Mouse (Mus musculus) embryonic facial prominence, embryonic 15.5 days (tissue): Measurements from ENCODE around the gene Gm10277. TPM values are rescaled to one million over a fixed set of nuclear protein-coding genes. Genes with fewer than 3 reads are reported as not detected.

Experiments used
- ATAC-seq: fragments of 200-750 bp; cut with Nextera tagmentation; 2 replicates; pipeline ENCODE4 v1.8.0; 2017; ENCODE audit warnings: low read depth, moderate TSS enrichment; ENCODE audit not compliant: insufficient number of reproducible peaks, low FRiP score, low TSS enrichment
- H3K27ac ChIP-seq: fragments of 300-500 bp; sonication (generic); replicated peaks from 2 replicates; pipeline ENCODE4 v1.5.1; 2015; ENCODE audit warnings: mild to moderate bottlenecking, inconsistent platforms
- H3K27me3 ChIP-seq: fragments of 300-500 bp; sonication (generic); 2 replicates; pipeline ENCODE4 v1.6.1; 2015; ENCODE audit warnings: inconsistent platforms
- H3K36me3 ChIP-seq: fragments of 300-500 bp; sonication (generic); 2 replicates; pipeline ENCODE4 v1.6.1; 2015; ENCODE audit warnings: mild to moderate bottlenecking, inconsistent platforms
- H3K4me1 ChIP-seq: fragments of 300-500 bp; sonication (generic); 2 replicates; pipeline ENCODE4 v1.6.1; 2015; ENCODE audit warnings: inconsistent platforms
- H3K4me2 ChIP-seq: fragments of 300-500 bp; sonication (generic); replicated peaks from 2 replicates; pipeline ENCODE4 v1.6.1; 2015; ENCODE audit warnings: mild to moderate bottlenecking, inconsistent platforms
- H3K4me3 ChIP-seq: fragments of 300-500 bp; sonication (generic); replicated peaks from 2 replicates; pipeline ENCODE4 v1.5.1; 2015; ENCODE audit warnings: mild to moderate bottlenecking, inconsistent platforms
- H3K9ac ChIP-seq: fragments of 300-500 bp; sonication (generic); 2 replicates; pipeline ENCODE4 v1.6.1; 2015; ENCODE audit warnings: inconsistent platforms
- H3K9me3 ChIP-seq: fragments of 300-500 bp; sonication (generic); replicated peaks from 2 replicates; pipeline ENCODE4 v1.6.1; 2016; ENCODE audit warnings: inconsistent platforms
- WGBS: fragments of 180-500 bp; shearing (Covaris S2); methylation state at CpG from one replicate; pipeline ENCODE4 v1.1.7; 2015; 5-methylcytosine and 5-hydroxymethylcytosine counted together
- polyA plus RNA-seq: library from polyadenylated mRNA; unstranded; fragments of >200 nt; fragmentation: Nextera tagmentation; extraction: Ambion mirVana; gene quantifications from 2 replicates; pipeline ENCODE4 v1.2.1, GENCODE M21; 2015

Gene Gm10277
- polyA plus RNA-seq, 1 experiment from 2014 or later, result 1.4 TPM

DNA sequence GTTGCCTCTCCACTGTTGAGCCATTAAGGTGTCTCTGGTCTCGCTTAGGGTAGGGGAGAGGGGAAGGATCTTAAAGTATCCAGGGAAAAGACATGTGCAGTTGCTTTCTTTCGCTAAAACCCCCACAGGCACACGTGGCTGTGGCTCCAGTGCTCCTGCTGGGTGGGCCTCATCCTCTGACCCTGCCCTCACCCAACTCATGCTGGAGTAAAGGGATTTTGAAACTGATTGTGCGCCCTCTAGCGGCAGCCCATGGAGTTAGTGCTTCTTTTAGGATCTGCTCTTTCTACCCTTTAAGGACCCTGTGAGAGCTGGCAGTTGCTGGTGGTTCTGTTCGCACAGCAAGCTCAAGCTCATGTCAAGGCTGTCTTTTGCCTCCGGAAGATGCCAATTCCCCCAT is 35.2 kb upstream of the Gm10277 start:
- Histone ChIP-seq H3K36me3 (peaks cover 62% of the 10 kb centered on the region), H3K9me3 (no peaks in the 10 kb centered on the region), H3K4me3 (no peak overlapping the region), H3K27me3 (no peaks in the 10 kb centered on the region), H3K27ac (no peak overlapping the region), H3K4me1 (peaks cover 13% of the 10 kb centered on the region), H3K4me2 (no peak overlapping the region), H3K9ac (no peak overlapping the region)
- whole genome bisulfite sequencing, result 15% methylated on average over 7 of the region's 7 CpGs
- no peak for ATAC-seq

- 21% methylated on average over 8 of the region's 8 CpGs for WGBS
- ATAC-seq, result no peak
- no peaks in the 10 kb centered on the region for H3K27me3 ChIP-seq
- no peak overlapping the region for H3K4me2 ChIP-seq
- no peaks in the 10 kb centered on the region for H3K9me3 ChIP-seq
- peaks cover 13% of the 10 kb centered on the region for H3K4me1 ChIP-seq
- H3K9ac ChIP-seq, result no peak overlapping the region
- peaks cover 61% of the 10 kb centered on the region for H3K36me3 ChIP-seq
- no peak overlapping the region for H3K4me3 ChIP-seq
- H3K27ac ChIP-seq, result no peak overlapping the region
These were observed 34.1 kb upstream of the Gm10277 start for GRCm38 (mm10) chr11:77821648-77822047.

- no peak overlapping the region for H3K9ac ChIP-seq
- no peaks in the 10 kb centered on the region for H3K9me3 ChIP-seq
- 32% methylated on average over 3 of the region's 3 CpGs for WGBS
- ATAC-seq, result no peak
- H3K27me3 ChIP-seq, result no peaks in the 10 kb centered on the region
- no peak overlapping the region for H3K4me2 ChIP-seq
- no peak overlapping the region for H3K4me3 ChIP-seq
- H3K27ac ChIP-seq, result no peak overlapping the region
- no peaks in the 10 kb centered on the region for H3K4me1 ChIP-seq
- H3K36me3 ChIP-seq, result peaks cover 39% of the 10 kb centered on the region
These were observed 28.5 kb upstream of the Gm10277 start for GRCm38 (mm10) chr11:77816003-77816402.

DNA sequence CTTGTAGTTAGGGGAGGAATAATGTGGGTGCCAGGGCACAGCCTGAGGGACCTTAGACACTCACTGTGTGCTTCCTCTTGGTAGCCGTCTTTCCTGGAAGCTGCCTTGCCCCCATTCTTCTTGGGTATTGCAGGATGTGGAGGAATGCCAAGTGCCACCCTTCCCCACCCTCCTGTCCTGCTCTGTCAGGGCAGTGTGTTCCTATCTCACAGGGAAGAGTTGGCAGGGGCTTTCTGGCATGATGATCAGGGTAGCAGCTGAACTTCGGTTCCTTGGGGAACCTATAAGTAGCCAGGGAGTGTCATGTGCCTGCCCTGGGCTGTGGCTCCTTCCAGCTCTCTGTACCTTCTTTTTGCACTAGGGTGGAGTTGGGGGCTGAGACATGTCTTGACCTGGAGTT is 26.4 kb upstream of the Gm10277 start:
- no peak overlapping the region for H3K4me2 ChIP-seq
- 0 out of 2 replicates have a peak, but pooled peaks cover 2% of the 10 kb centered on the region for H3K4me1 ChIP-seq
- no peaks in the 10 kb centered on the region for H3K9me3 ChIP-seq
- ATAC-seq, result no peak
- H3K27me3 ChIP-seq, result no peaks in the 10 kb centered on the region
- no peak overlapping the region for H3K9ac ChIP-seq
- no peak overlapping the region for H3K27ac ChIP-seq
- peaks cover 20% of the 10 kb centered on the region for H3K36me3 ChIP-seq
- no peak overlapping the region for H3K4me3 ChIP-seq
- WGBS, result 67% methylated on average over 2 of the region's 2 CpGs

DNA sequence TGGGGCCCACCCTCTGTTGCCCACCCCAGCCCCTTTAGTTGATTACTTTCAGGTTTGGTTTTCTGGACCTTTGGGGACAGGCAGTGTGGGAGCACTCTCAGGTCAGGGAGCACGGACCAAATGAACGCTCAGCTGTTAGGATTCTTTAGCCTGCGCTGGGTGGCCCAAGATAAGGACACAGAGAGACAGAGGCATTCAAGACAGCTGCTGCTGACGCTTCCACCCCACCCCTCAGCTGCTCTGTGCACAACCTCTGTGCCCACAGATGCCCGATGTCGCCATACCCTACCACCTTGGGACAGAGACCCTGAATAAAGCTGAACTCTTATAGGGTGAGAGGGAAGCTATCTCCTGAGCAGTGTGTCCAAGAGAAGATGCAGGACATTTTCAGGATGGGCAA is 22.5 kb upstream of the Gm10277 start:
- H3K27me3 ChIP-seq, result no peaks in the 10 kb centered on the region
- 0 out of 2 replicates have a peak, but pooled peaks cover 6% of the 10 kb centered on the region for H3K36me3 ChIP-seq
- no peak overlapping the region for H3K27ac ChIP-seq
- H3K4me3 ChIP-seq, result no peak overlapping the region
- no peak for ATAC-seq
- H3K4me2 ChIP-seq, result no peak overlapping the region
- no peak overlapping the region for H3K9ac ChIP-seq
- H3K9me3 ChIP-seq, result no peaks in the 10 kb centered on the region
- H3K4me1 ChIP-seq, result peaks cover 16% of the 10 kb centered on the region; the same call in 1 of the 2 replicates
- 80% methylated on average over 6 of the region's 6 CpGs for WGBS

DNA sequence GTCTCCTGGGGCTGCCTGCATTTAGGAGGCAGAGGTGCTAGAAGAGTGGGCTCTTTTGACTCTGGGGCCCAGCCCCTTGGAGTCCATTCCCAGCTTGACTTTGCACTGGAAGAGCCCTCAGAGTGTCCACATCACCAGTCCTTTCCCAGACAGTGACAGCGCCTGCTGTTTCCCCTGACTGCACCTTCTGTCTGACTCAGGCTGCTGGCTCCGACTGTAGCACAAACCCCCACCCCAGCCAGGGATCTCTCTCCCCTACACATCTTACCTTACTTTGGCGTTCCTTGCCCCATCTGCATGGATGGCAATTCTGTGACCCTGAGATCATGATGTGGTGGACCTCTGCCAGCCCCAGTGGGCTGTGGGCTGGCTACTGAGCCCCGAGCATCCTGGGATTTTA is 21.7 kb upstream of the Gm10277 start:
- Histone ChIP-seq H3K4me1 (peaks cover 16% of the 10 kb centered on the region; the same call in 1 of the 2 replicates), H3K36me3 (0 out of 2 replicates have a peak, but pooled peaks cover 6% of the 10 kb centered on the region), H3K27ac (no peak overlapping the region), H3K27me3 (no peaks in the 10 kb centered on the region), H3K9me3 (no peaks in the 10 kb centered on the region), H3K4me2 (no peak overlapping the region), H3K4me3 (no peak overlapping the region), H3K9ac (no peak overlapping the region)
- WGBS, result 76% methylated on average over 4 of the region's 4 CpGs
- ATAC-seq, result no peak

GRCm38 (mm10) chr11:77808051-77808465 is 20.5 kb upstream of the Gm10277 start:
- H3K4me1 ChIP-seq, result peaks cover 16% of the 10 kb centered on the region; the same call in 1 of the 2 replicates
- H3K4me3 ChIP-seq, result no peak overlapping the region
- H3K27me3 ChIP-seq, result no peaks in the 10 kb centered on the region
- 0 out of 2 replicates have a peak, but pooled peaks cover 6% of the 10 kb centered on the region for H3K36me3 ChIP-seq
- H3K9me3 ChIP-seq, result no peaks in the 10 kb centered on the region
- no peak for ATAC-seq
- no peak overlapping the region for H3K4me2 ChIP-seq
- 31% methylated on average over 5 of the region's 5 CpGs for WGBS
- H3K27ac ChIP-seq, result 0 out of 2 replicates have a peak overlapping the region, but pooled peaks have one; percentile 11
- H3K9ac ChIP-seq, result no peak overlapping the region

DNA sequence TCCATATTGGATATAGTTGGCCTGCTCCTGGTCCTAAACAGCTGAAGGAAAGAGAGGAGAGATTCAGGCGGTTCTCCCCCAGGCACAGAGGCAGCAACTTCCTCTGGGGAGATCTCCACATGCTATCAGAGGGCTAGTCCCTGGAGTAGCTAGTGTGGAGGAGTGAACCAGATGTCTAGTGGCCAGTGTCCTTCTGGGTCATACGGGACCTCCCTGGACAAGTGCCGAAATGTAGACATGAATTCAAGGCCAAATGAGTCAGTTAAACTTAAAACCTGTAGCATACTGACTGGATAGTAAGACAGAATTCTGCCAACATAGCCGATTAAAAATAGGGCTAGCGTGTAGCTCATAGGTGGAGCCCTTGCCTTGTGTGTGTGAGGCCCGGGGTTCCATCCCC is 19.3 kb upstream of the Gm10277 start:
- WGBS, result 79% methylated on average over 6 of the region's 6 CpGs

GRCm38 (mm10) chr11:77806218-77806617 is 18.7 kb upstream of the Gm10277 start:
- H3K4me2 ChIP-seq, result no peak overlapping the region
- peaks cover 27% of the 10 kb centered on the region for H3K4me1 ChIP-seq
- no peak overlapping the region for H3K4me3 ChIP-seq
- H3K27ac ChIP-seq, result no peak overlapping the region
- 5% methylated on average over 2 of the region's 2 CpGs for WGBS
- H3K27me3 ChIP-seq, result no peaks in the 10 kb centered on the region
- no peak for ATAC-seq
- H3K9ac ChIP-seq, result no peak overlapping the region
- H3K9me3 ChIP-seq, result no peaks in the 10 kb centered on the region
- H3K36me3 ChIP-seq, result no peaks in the 10 kb centered on the region

More for the DNA sequence above, 19.3 kb upstream of the Gm10277 start:
- H3K36me3 ChIP-seq, result no peaks in the 10 kb centered on the region
- no peak overlapping the region for H3K9ac ChIP-seq
- no peak overlapping the region for H3K4me2 ChIP-seq
- H3K27me3 ChIP-seq, result no peaks in the 10 kb centered on the region
- H3K4me1 ChIP-seq, result peaks cover 20% of the 10 kb centered on the region; the same call in 1 of the 2 replicates
- H3K9me3 ChIP-seq, result no peaks in the 10 kb centered on the region
- H3K27ac ChIP-seq, result no peak overlapping the region
- no peak for ATAC-seq
- H3K4me3 ChIP-seq, result no peak overlapping the region

- no peak for ATAC-seq
- H3K9me3 ChIP-seq, result no peaks in the 10 kb centered on the region
- 68% methylated on average over 9 of the region's 9 CpGs for WGBS
- H3K27me3 ChIP-seq, result no peaks in the 10 kb centered on the region
- H3K27ac ChIP-seq, result peak overlapping the region; percentile 78; the same call in 1 of the 2 replicates
- H3K9ac ChIP-seq, result no peak overlapping the region
- no peaks in the 10 kb centered on the region for H3K36me3 ChIP-seq
- no peak overlapping the region for H3K4me3 ChIP-seq
- H3K4me1 ChIP-seq, result peaks cover 22% of the 10 kb centered on the region
- H3K4me2 ChIP-seq, result no peak overlapping the region; the same call in 1 of the 2 replicates
These were observed 14.9 kb upstream of the Gm10277 start for GRCm38 (mm10) chr11:77802341-77802865.

DNA sequence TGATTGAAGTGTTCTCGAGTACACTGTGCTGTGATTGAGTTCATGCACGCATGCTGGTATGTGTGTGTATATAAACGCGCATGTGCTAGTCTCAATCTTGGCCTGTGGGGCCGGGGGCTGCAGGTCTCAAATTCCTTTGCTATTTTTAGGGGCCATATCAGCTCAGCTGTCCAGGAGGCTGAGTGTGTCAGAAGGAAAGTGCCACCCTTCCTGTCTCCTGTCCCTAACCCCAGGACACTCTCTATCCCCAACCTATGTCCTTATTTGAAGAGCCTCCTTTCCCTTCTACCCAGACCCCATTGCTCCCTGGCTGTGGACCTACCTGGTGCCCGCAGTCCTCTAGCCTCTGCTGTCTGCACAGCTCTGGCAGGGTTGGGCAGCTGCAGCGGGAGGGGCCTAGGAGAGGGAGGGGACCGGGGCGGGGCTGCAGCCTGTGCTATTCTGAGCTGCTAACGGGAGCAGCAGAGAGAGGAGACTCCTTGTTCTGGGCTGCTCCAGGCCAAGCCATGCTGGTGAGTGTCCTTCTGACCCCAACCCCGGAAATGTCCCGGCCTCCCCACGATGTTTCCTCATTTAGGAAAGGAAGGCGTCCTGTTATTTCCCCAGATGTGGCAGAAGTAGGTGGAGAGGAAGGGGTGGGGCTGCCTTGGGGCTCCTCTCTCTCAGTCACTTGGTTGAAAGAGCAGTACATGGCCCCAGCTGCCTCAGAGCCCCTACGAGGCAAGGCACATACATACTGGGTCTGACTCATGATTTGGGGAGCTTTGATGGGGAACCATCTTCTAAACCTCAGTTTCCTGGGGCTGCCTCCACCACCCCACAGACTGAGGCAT is 13.5 kb upstream of the Gm10277 start:
- no peaks in the 10 kb centered on the region for H3K9me3 ChIP-seq
- ATAC-seq, result peak; percentile 89
- H3K36me3 ChIP-seq, result no peaks in the 10 kb centered on the region
- no peak overlapping the region for H3K9ac ChIP-seq
- peaks cover 22% of the 10 kb centered on the region for H3K4me1 ChIP-seq
- H3K4me2 ChIP-seq, result peak overlapping the region; percentile 40
- WGBS, result 13% methylated on average over 15 of the region's 15 CpGs
- H3K27ac ChIP-seq, result peak overlapping the region; percentile 78
- no peaks in the 10 kb centered on the region for H3K27me3 ChIP-seq
- H3K4me3 ChIP-seq, result peak overlapping the region; percentile 24
